Mouse (Mus musculus) right cerebral cortex, postnatal 14 days (tissue): ENCODE data around the gene Poldip3.

Experiments
- DNase-seq: peaks from one replicate; pipeline ENCODE4 v3.0.0; 2022

Gene Poldip3

DNA sequence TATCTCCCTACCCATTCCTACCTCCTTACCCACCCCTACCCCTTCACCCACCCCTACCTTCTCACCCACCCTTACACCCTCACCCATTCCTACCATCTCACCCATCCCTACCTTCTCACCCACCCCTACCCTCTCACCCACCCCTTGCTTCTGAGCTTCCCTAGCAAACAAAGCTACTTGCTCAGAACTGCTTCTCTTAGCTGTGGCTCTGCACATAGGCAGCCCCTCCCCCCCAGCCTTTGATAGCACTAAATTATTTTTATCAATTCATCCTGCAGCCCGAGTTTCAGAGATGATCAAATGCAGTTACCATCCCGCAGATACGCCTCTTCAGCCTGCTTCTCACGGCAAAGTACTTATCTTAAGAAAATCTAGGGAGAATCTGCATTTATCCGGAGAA, 65.7 kb downstream of the Poldip3 start:
- DNase-seq, result peak; percentile 43
